Mouse (Mus musculus) kidney, adult 18-20 months (tissue): ENCODE measurements around the gene Mrpl27.
"Not testable (repeated sequence)": the region's sequence is repeated elsewhere in the genome, so short reads cannot be mapped to it uniquely, and the experiment has no call there.

Experiments used
- DNase-seq: peaks from one replicate; pipeline ENCODE4 v3.0.0; 2021

Mrpl27 gene

GRCm38 (mm10) chr11:94653663-94654436 lies at the start of gene Mrpl27, which contains the start of gene Eme1:
Gene Mrpl27, plus strand, starts transcription at chr11:94653767.
Gene Eme1, minus strand, starts transcription at chr11:94653964.
- peak; percentile 95 for DNase-seq

- DNase-seq, result no peak
These were observed 42.5 kb upstream of the Mrpl27 start for GRCm38 (mm10) chr11:94610744-94611740.

- no peak for DNase-seq
These were observed 39.0 kb upstream of the Mrpl27 start for GRCm38 (mm10) chr11:94614603-94615002.

- no peak for DNase-seq
These were observed 38.1 kb upstream of the Mrpl27 start for GRCm38 (mm10) chr11:94615494-94615893.

GRCm38 (mm10) chr11:94617646-94618045 lies 35.9 kb upstream of the Mrpl27 start:
- no peak for DNase-seq

- DNase-seq, result no peak
These were observed 32.7 kb upstream of the Mrpl27 start for GRCm38 (mm10) chr11:94620766-94621457.

GRCm38 (mm10) chr11:94621458-94621852 lies 32.1 kb upstream of the Mrpl27 start:
- no peak for DNase-seq

- DNase-seq, result no peak
These were observed 31.4 kb upstream of the Mrpl27 start for GRCm38 (mm10) chr11:94622162-94622561.

GRCm38 (mm10) chr11:94629199-94629883 lies 24.2 kb upstream of the Mrpl27 start, which contains the start of gene Lrrc59:
Gene Lrrc59, plus strand, starts transcription at chr11:94629767.
- peak; percentile 95 for DNase-seq

GRCm38 (mm10) chr11:94629884-94630198 lies 23.7 kb upstream of the Mrpl27 start:
- no peak for DNase-seq

- peak; percentile 46 for DNase-seq
These were observed 23.2 kb upstream of the Mrpl27 start for GRCm38 (mm10) chr11:94630199-94631011.

GRCm38 (mm10) chr11:94631969-94632368 lies 21.6 kb upstream of the Mrpl27 start:
- DNase-seq, result no peak

- DNase-seq, result no peak
These were observed 20.6 kb upstream of the Mrpl27 start for GRCm38 (mm10) chr11:94632988-94633387.

- DNase-seq, result peak; percentile 61
These were observed 19.1 kb upstream of the Mrpl27 start for GRCm38 (mm10) chr11:94634431-94634830.

- DNase-seq, result no peak
These were observed 8.9 kb upstream of the Mrpl27 start for GRCm38 (mm10) chr11:94644461-94645219.

- DNase-seq, result no peak
These were observed 7.1 kb upstream of the Mrpl27 start for GRCm38 (mm10) chr11:94646457-94646856.

- not testable (repeated sequence) for DNase-seq
These were observed 2.3 kb upstream of the Mrpl27 start for GRCm38 (mm10) chr11:94651241-94651640.

- no peak for DNase-seq
These were observed 594 bp upstream of the Mrpl27 start for GRCm38 (mm10) chr11:94652973-94653372.

GRCm38 (mm10) chr11:94661344-94661743 lies 7.8 kb downstream of the Mrpl27 start:
- peak; percentile 20 for DNase-seq

GRCm38 (mm10) chr11:94665281-94665680 lies 11.7 kb downstream of the Mrpl27 start:
- peak; percentile 49 for DNase-seq

- DNase-seq, result no peak
These were observed 21.4 kb downstream of the Mrpl27 start for GRCm38 (mm10) chr11:94674984-94675383.
